Mouse (Mus musculus) ES-Bruce4 (cell line): ENCODE measurements around the gene Polr2j. TPM values are rescaled to one million over a fixed set of nuclear protein-coding genes. Genes with fewer than 3 reads are reported as not detected.
A peak's percentile ranks its signal among the peaks of the same experiment; 100 is the strongest.

Experiments
- H3K27ac ChIP-seq: 2 replicates; pipeline ENCODE4 v1.5.1; 2012; ENCODE audit warnings: low read length, inconsistent platforms; ENCODE audit not compliant: insufficient read depth
- H3K27me3 ChIP-seq: 2 replicates; pipeline ENCODE4 v1.6.1; 2012; ENCODE audit warnings: mild to moderate bottlenecking, low read length, inconsistent platforms; ENCODE audit not compliant: control insufficient read depth, poor library complexity, insufficient read depth, severe bottlenecking
- H3K36me3 ChIP-seq: 2 replicates; pipeline ENCODE4 v1.6.1; 2012; ENCODE audit warnings: inconsistent platforms, mild to moderate bottlenecking, low read length, moderate library complexity; ENCODE audit not compliant: control insufficient read depth, poor library complexity, insufficient read depth, severe bottlenecking
- H3K4me1 ChIP-seq: one replicate; pipeline ENCODE4 v1.8.1; 2011; ENCODE audit warnings: low read length; ENCODE audit not compliant: control insufficient read depth, insufficient read depth
- H3K4me3 ChIP-seq: 2 replicates; pipeline ENCODE4 v1.5.1; 2011; ENCODE audit warnings: low read depth, mild to moderate bottlenecking, low read length
- H3K9ac ChIP-seq: 2 replicates; pipeline ENCODE4 v1.6.1; 2012; ENCODE audit warnings: low read depth, mild to moderate bottlenecking, inconsistent platforms; ENCODE audit not compliant: poor library complexity, severe bottlenecking
- H3K9me3 ChIP-seq: replicated peaks from 2 replicates; pipeline ENCODE4 v1.6.1; 2012; ENCODE audit warnings: mild to moderate bottlenecking, low read length, inconsistent platforms; ENCODE audit not compliant: control insufficient read depth, poor library complexity, insufficient read depth, severe bottlenecking
- CTCF ChIP-seq: IDR thresholded peaks from one replicate; pipeline ENCODE4 v1.8.1; 2011; ENCODE audit warnings: low read depth, low read length
- EP300 ChIP-seq: IDR thresholded peaks from 2 replicates; pipeline ENCODE4 v1.6.1; 2011; ENCODE audit warnings: low read depth, low read length; ENCODE audit not compliant: insufficient read depth
- POLR2A ChIP-seq: IDR thresholded peaks from one replicate; pipeline ENCODE4 v1.8.1; 2011; ENCODE audit warnings: low read length; ENCODE audit not compliant: insufficient read depth
- polyA plus RNA-seq: library from polyadenylated mRNA; stranded (reverse); fragments of >200 nt; gene quantifications from 2 replicates; pipeline ENCODE4 v1.2.4, GENCODE M21; 2011; ENCODE audit warnings: low read depth; ENCODE audit not compliant: missing spikeins, insufficient read depth, insufficient read length

The Polr2j gene
- polyA plus RNA-seq, 1 experiment: 90.7 TPM

GRCm38 (mm10) chr5:136077001-136077550, 39.4 kb upstream of the Polr2j start:
- Histone ChIP-seq H3K9ac (no peak overlapping the region), H3K4me3 (no peak overlapping the region), H3K9me3 (no peaks in the 10 kb centered on the region), H3K27ac (no peak overlapping the region), H3K27me3 (no peaks in the 10 kb centered on the region), H3K36me3 (no peaks in the 10 kb centered on the region), H3K4me1 (peaks cover 6% of the 10 kb centered on the region)
- TF ChIP-seq POLR2A (no peak), CTCF (no peak), EP300 (no peak)

- no peaks in the 10 kb centered on the region for H3K27me3 ChIP-seq
- H3K9ac ChIP-seq: no peak overlapping the region
- H3K4me3 ChIP-seq: no peak overlapping the region
- H3K4me1 ChIP-seq: peaks cover 6% of the 10 kb centered on the region
- no peaks in the 10 kb centered on the region for H3K9me3 ChIP-seq
- H3K36me3 ChIP-seq: no peaks in the 10 kb centered on the region
- H3K27ac ChIP-seq: no peak overlapping the region
- TF ChIP-seq POLR2A (no peak), CTCF (no peak), EP300 (no peak)
Observed at GRCm38 (mm10) chr5:136078136-136078535, 38.3 kb upstream of the Polr2j start.

GRCm38 (mm10) chr5:136082345-136082744, 34.1 kb upstream of the Polr2j start:
- Histone ChIP-seq H3K4me3 (no peak overlapping the region), H3K27me3 (no peaks in the 10 kb centered on the region)
- TF ChIP-seq CTCF: peak; percentile 7
- no peak for TF ChIP-seq EP300
- no peak for TF ChIP-seq POLR2A

GRCm38 (mm10) chr5:136083669-136084107, 32.7 kb upstream of the Polr2j start, which contains the start of gene Rasa4:
TSS of gene Rasa4 (plus strand) at chr5:136083916.
- no peaks in the 10 kb centered on the region for H3K4me1 ChIP-seq
- H3K27ac ChIP-seq: no peak within 1 kb of the TSS
- H3K9ac ChIP-seq: peak within 1 kb of the TSS; percentile 27
- no peaks in the 10 kb centered on the region for H3K9me3 ChIP-seq
- no peaks in the 10 kb centered on the region for H3K27me3 ChIP-seq
- H3K4me3 ChIP-seq: peak within 1 kb of the TSS; percentile 84
- no peaks in the 10 kb centered on the region for H3K36me3 ChIP-seq
- TF ChIP-seq EP300: no peak
- TF ChIP-seq CTCF: no peak
- peak; percentile 63 for TF ChIP-seq POLR2A

More at GRCm38 (mm10) chr5:136082345-136082744, 34.1 kb upstream of the Polr2j start:
- no peaks in the 10 kb centered on the region for H3K36me3 ChIP-seq
- no peak overlapping the region for H3K9ac ChIP-seq
- H3K4me1 ChIP-seq: no peaks in the 10 kb centered on the region
- no peak overlapping the region for H3K27ac ChIP-seq
- H3K9me3 ChIP-seq: no peaks in the 10 kb centered on the region

GRCm38 (mm10) chr5:136084144-136084881, 32.1 kb upstream of the Polr2j start:
- no peaks in the 10 kb centered on the region for H3K9me3 ChIP-seq
- peak overlapping the region; percentile 84 for H3K4me3 ChIP-seq
- H3K27me3 ChIP-seq: no peaks in the 10 kb centered on the region
- no peak overlapping the region for H3K27ac ChIP-seq
- no peaks in the 10 kb centered on the region for H3K4me1 ChIP-seq
- H3K9ac ChIP-seq: peak overlapping the region; percentile 27
- TF ChIP-seq POLR2A (no peak), CTCF (no peak), EP300 (no peak)
- H3K36me3 ChIP-seq: no peaks in the 10 kb centered on the region
